Mouse (Mus musculus) Patski (cell line): ENCODE results near the gene Hectd3. TPM values are rescaled to one million over a fixed set of nuclear protein-coding genes. Genes with fewer than 3 reads are reported as not detected.
A peak's percentile ranks its signal among the peaks of the same experiment; 100 is the strongest.

Experiments
- ATAC-seq: fragments of 100-300 bp; one replicate; pipeline ENCODE4 v1.8.0; 2021
- CTCF ChIA-PET: fragments of 350-600 bp; sonication (Branson Sonifier 250); formaldehyde crosslinking; loops from one replicate; lab custom pipeline; 2022; ENCODE audit warnings: inconsistent platforms; lab: Charles Lee
- POLR2A ChIA-PET: fragments of 350-600 bp; sonication (Branson Sonifier 250); formaldehyde crosslinking; loops from one replicate; lab custom pipeline; 2022; ENCODE audit warnings: antibody characterized with exemption, inconsistent platforms; lab: Charles Lee
- DNase-seq: peaks from one replicate; pipeline ENCODE4 v3.0.0-alpha.2; 2011; ENCODE audit warnings: low read depth, low spot score
- H3K27me3 ChIP-seq: fragments of 371-371 bp; one replicate; pipeline ENCODE4 v1.5.1; 2021
- CTCF ChIP-seq: fragments of 100-300 bp; IDR thresholded peaks from one replicate; pipeline ENCODE4 v1.5.1; 2021
- in situ Hi-C: fragments of 300-500 bp; cut with MboI; formaldehyde crosslinking; loops from 3 replicates; pipeline ENCODE4 v1.11.1; 2018; ENCODE audit warnings: low pct_unique_long_range_greater_than_20kb, mixed read lengths
- polyA plus RNA-seq: library from polyadenylated mRNA; unstranded; gene quantifications from one replicate; pipeline ENCODE4 v1.2.3, GENCODE M21; 2021

Hectd3 gene
- polyA plus RNA-seq, 1 experiment from 2014 or later: 14.4 TPM

- no peak for DNase-seq
- POLR2A ChIA-PET: no interaction called here
- no peak for TF ChIP-seq CTCF
- CTCF ChIA-PET: interaction anchor here (1.3 kb wide), 2 partner anchors 13 to 98 kb away, joined by 3 to 4 read pairs; no protein-coding TSS in a partner anchor
- in situ Hi-C loops: no loop called here
- ATAC-seq: no peak
- no peaks in the 10 kb centered on the region for H3K27me3 ChIP-seq
Observed at GRCm38 (mm10) chr4:117041283-117041721, 46.2 kb downstream of the Hectd3 start.

GRCm38 (mm10) chr4:117048836-117049235 is 53.7 kb downstream of the Hectd3 start:
- in situ Hi-C loops: no loop called here
- no peak for ATAC-seq
- ChIA-PET POLR2A (no interaction called here), CTCF (no interaction called here)
- TF ChIP-seq CTCF: no peak
- DNase-seq: no peak
- no peaks in the 10 kb centered on the region for H3K27me3 ChIP-seq

- no peak for TF ChIP-seq CTCF
- CTCF ChIA-PET: no interaction called here
- in situ Hi-C loops: no loop called here
- DNase-seq (no peak), ATAC-seq (no peak)
- H3K27me3 ChIP-seq: no peaks in the 10 kb centered on the region
- POLR2A ChIA-PET: no interaction called here
Observed at GRCm38 (mm10) chr4:117049485-117049884, 54.4 kb downstream of the Hectd3 start.

- H3K27me3 ChIP-seq: no peaks in the 10 kb centered on the region
- no peak for TF ChIP-seq CTCF
- ChIA-PET POLR2A (no interaction called here), CTCF (interaction anchor here (1.6 kb wide), 1 partner anchor 16 kb away, joined by 5 read pairs; no protein-coding TSS in a partner anchor)
- no peak for ATAC-seq
- DNase-seq: peak; percentile 38
- in situ Hi-C loops: no loop called here
Observed at GRCm38 (mm10) chr4:117052626-117053025, 57.5 kb downstream of the Hectd3 start.

GRCm38 (mm10) chr4:117053956-117054355 is 58.8 kb downstream of the Hectd3 start:
- DNase-seq: no peak
- POLR2A ChIA-PET: no interaction called here
- CTCF ChIA-PET: interaction anchor here (1.2 kb wide), 1 partner anchor 8 kb away, joined by 3 read pairs; no protein-coding TSS in a partner anchor
- in situ Hi-C loops: no loop called here
- ATAC-seq: no peak
- TF ChIP-seq CTCF: no peak
- H3K27me3 ChIP-seq: no peaks in the 10 kb centered on the region

Other genes starting within 250 kb of the Hectd3 start
- gene Toe1, start 187.7 kb upstream of the Hectd3 start, polyA plus RNA-seq: 14.2 TPM
- gene Mutyh, start 187.6 kb upstream of the Hectd3 start, polyA plus RNA-seq: 5.6 TPM
- gene Hpdl, start 173.6 kb upstream of the Hectd3 start, polyA plus RNA-seq: 0.28 TPM
- 0.96 TPM for gene Zswim5, start 117.9 kb upstream of the Hectd3 start, polyA plus RNA-seq
- gene Urod, start 904 bp upstream of the Hectd3 start, polyA plus RNA-seq: 62.3 TPM
- 23.1 TPM for gene Eif2b3, start 24.1 kb downstream of the Hectd3 start, polyA plus RNA-seq
- 0.23 TPM for gene Ptch2, start 100.8 kb downstream of the Hectd3 start, polyA plus RNA-seq
- gene Btbd19, start 130.4 kb downstream of the Hectd3 start, polyA plus RNA-seq: 37.2 TPM
- 0.21 TPM for gene Tctex1d4, start 131.5 kb downstream of the Hectd3 start, polyA plus RNA-seq
- 9.7 TPM for gene Plk3, start 138.6 kb downstream of the Hectd3 start, polyA plus RNA-seq
- 289 TPM for gene Rps8, start 160.9 kb downstream of the Hectd3 start, polyA plus RNA-seq
- 26.4 TPM for gene Kif2c, start 187.3 kb downstream of the Hectd3 start, polyA plus RNA-seq